Mouse (Mus musculus): ENCODE results near the gene Mtx2. TPM values are rescaled to one million over a fixed set of nuclear protein-coding genes. Genes with fewer than 3 reads are reported as not detected.
A peak's percentile ranks its signal among the peaks of the same experiment; 100 is the strongest.

Gene Mtx2
- total RNA-seq, 1 experiment from 2014 or later = 97.0 TPM

DNA sequence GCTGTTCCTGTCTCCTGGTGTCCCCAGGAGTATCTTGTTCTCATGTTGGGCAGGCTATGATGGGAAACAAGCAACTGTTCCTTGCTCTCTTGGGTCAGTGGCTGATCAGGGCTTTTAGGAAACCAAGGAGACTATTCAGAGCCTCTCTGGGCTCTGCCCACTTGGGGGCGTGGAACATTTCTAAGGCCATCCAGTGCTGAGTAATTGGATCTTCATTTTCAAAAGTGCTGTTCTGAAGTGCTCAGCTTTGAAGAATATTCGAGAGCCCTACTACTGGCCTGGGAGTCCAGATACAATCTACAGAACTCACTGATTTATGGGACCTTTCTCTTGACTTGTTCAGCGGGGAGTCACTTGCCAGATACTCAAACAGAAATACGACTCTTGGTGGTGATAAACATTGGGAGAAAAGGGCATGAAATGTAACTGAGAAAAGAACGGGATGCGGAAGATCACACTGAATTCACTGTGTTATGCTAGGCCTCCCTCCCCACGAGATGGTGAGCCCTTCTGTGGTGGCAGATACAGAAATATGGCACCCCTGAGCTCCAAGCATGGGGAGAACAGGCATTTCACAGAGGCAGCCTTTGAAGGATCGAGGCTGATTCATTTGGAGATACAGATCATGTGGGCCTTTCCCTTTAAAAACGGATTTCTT is 92.4 kb downstream of the Mtx2 start:
- peak; percentile 5 for DNase-seq

DNA sequence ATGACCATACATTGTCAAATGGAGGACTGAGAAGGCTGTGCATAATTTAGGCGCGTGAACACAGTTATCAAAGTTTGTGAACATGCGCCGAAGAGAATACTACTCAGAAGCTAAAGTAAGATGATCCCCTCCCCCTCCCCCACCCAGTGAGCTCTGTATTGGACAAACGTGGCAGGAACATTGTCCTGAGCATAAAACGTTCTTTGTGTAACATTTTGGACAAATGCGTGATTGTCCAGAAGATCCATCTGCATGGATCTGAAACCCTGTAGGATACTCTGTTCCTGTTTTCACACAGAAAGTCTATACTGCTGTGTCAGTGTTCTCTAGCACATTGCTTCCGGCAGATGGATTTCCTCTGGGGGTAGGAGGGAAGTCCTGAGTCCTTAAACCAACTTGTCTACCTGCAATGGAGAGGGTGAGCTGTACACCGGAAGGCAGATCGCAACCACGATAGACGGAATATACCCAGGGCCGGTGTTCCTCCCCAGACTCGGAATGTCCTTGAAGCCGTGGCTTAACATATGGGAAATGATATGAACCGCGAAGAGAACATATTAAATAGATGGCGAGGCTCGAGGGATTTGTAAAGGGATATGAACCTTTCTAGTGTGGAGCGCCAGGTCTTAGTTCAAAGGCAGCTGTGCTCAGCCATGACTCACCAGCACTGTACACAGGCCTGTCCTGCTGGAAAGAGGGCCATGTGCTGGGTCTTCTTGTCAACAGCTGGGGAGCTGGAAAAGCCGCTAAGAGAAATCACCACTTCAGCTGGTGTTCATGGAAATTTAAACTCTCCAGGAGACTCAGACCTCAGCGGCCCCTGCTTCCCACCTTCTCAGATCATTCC is 100.6 kb downstream of the Mtx2 start:
- no peak for DNase-seq

Other genes starting within 250 kb of the Mtx2 start
- 14.5 and 16.3 TPM in 2 replicates for gene Lnpk, start 246.4 kb upstream of the Mtx2 start, total RNA-seq (2021)
- gene Evx2, start 166.2 kb upstream of the Mtx2 start, total RNA-seq (2021) = not detected in 2 replicates
- gene Hoxd13, start 157.5 kb upstream of the Mtx2 start, total RNA-seq (2021) = not detected in 2 replicates
- not detected in 2 replicates for gene Hoxd12, start 150.8 kb upstream of the Mtx2 start, total RNA-seq (2021)
- gene Hoxd11, start 146.2 kb upstream of the Mtx2 start, total RNA-seq (2021) = not detected in 2 replicates
- gene Hoxd10, start 133.9 kb upstream of the Mtx2 start, total RNA-seq (2021) = not detected in 2 replicates
- gene Hoxd9, start 128.1 kb upstream of the Mtx2 start, total RNA-seq (2021) = 3.7 and 5.2 TPM in 2 replicates
- 27.2 and 33.9 TPM in 2 replicates for gene Hoxd8, start 121.2 kb upstream of the Mtx2 start, total RNA-seq (2021)
- gene Hoxd3, start 113.9 kb upstream of the Mtx2 start, total RNA-seq (2021) = 0.73 and 2.6 TPM in 2 replicates
- 27.8 and 34.1 TPM in 2 replicates for gene Hoxd4, start 113.9 kb upstream of the Mtx2 start, total RNA-seq (2021)
- 3.3 and 3.6 TPM in 2 replicates for gene Gm28230, start 99.1 kb upstream of the Mtx2 start, total RNA-seq (2021)
- gene Hoxd1, start 62.8 kb upstream of the Mtx2 start, total RNA-seq (2021) = not detected in 2 replicates